Mouse (Mus musculus): Measurements from ENCODE around the gene Senp3. TPM values are rescaled to one million over a fixed set of nuclear protein-coding genes. Genes with fewer than 3 reads are reported as not detected.

Senp3 gene
- polyA plus RNA-seq (2017; shearing (Covaris generic)): 10 to 100 TPM; 47.4 to 49.1 TPM

GRCm38 (mm10) chr11:69681314-69682208 is at the start of gene Senp3:
TSS of gene Senp3 (minus strand) at chr11:69682084.

DNA sequence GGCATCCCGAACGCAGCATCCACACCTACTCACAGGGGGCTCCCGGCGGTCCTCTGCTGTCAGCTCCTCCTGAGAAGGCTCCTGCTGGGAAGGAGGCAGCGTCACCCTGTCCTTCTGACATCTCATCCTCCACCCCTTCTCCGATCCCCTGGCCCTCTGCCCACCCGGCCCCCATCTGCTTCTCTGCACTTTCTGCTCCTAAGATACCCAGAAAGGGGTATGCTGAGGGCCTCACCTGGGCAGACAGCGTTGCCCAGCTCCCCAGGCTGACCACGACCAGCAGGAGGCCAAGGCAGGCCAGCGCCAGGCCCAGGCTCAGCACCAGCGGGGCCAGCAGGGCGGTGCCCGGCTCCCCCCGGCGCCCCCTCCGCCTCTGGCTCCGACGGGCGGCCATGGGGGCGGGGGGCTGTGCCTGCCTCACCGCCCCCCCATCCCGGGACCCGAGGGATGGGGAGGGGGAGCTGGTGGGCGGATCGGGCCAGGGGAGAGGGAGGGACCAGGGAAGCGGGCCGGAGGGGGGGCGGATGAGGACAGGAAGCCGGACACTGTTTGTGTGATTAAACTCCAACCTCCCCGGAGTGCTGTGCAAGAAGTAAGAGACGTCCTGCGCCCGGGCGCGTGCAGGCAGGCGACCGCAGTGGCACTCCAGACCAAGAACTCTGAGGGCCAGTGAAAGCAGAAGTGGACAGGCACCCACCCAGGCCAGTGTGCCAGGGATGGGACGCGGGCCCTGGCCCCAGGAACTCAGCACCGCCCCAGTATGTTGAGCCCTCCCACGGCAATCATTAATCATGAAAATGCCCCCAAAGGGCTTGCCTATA is 13.7 kb upstream of the Senp3 start, which contains the start of the genes Tnfsf12 and Tnfsfm13:
Gene Tnfsf12 (minus strand): TSS at position 489 of the 821 bp plus-strand sequence.
Gene Tnfsfm13 (minus strand): TSS at position 738 of the 821 bp plus-strand sequence.

GRCm38 (mm10) chr11:69685526-69686148 is 3.8 kb upstream of the Senp3 start, which contains the start of gene Tnfsf13:
TSS of gene Tnfsf13 (minus strand) at chr11:69685784.

GRCm38 (mm10) chr11:69672211-69672706 is 9.6 kb downstream of the Senp3 start, which contains the start of gene Eif4a1:
TSS of gene Eif4a1 (minus strand) at chr11:69672423.

DNA sequence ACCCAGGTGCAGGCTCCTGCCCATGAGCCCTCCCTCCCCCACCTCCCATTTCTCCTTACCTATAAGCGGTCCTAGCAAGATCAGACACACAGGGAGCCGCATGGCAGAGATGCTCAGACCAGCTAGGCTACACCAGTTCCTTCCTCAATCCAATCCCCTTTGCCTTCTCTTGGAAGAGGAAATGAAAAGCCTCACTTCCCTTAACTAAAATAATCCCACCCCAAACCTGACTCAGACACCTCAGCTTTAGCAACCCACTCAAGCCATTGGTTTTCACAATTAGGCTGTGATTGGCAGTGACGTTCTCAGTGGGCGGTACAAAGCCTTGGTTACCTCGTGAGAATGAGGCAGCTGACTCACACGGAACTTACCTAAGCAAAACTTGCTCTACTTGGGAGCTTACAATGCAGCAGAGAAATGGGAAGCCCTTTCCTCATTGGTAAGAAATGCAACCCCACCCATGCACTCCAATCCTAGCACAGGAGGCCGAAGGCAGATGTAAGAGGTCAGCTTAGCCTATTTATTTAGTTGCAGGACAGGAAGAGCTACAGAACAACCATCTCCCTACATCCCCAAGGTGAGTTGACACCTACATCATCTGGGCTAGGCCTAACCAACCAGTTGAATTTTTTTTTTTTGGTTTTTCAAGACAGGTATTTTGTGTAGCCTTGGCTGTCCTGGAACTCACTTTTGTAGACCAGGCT is 15.8 kb downstream of the Senp3 start, which contains the start of gene Cd68:
Gene Cd68 (minus strand): TSS at position 193 of the 704 bp plus-strand sequence.

GRCm38 (mm10) chr11:69662213-69662966 is 19.5 kb downstream of the Senp3 start, which contains the start of gene Mpdu1:
TSS of gene Mpdu1 (minus strand) at chr11:69662642.

GRCm38 (mm10) chr11:69655264-69656064 is 26.4 kb downstream of the Senp3 start, which contains the start of gene Sox15:
TSS of gene Sox15 (plus strand) at chr11:69655314.

GRCm38 (mm10) chr11:69632284-69633089 is 49.4 kb downstream of the Senp3 start, which contains the start of gene Fxr2:
TSS of gene Fxr2 (plus strand) at chr11:69632990.

Other genes with a start within 250 kb of the Senp3 start
- under 1 TPM; 0.02 to 0.48 TPM for gene Dnah2, start 133.0 kb downstream of the Senp3 start, polyA plus RNA-seq (2017; shearing (Covaris generic))
- gene Efnb3, start 121.9 kb downstream of the Senp3 start, polyA plus RNA-seq (2017; shearing (Covaris generic)): under 1 TPM; 0.23 to 0.32 TPM
- gene Wrap53, start 101.8 kb downstream of the Senp3 start, polyA plus RNA-seq (2017; shearing (Covaris generic)): 10 to 100 TPM; 19.2 to 31.5 TPM
- gene Trp53, start 101.7 kb downstream of the Senp3 start, polyA plus RNA-seq (2017; shearing (Covaris generic)): 100 to 1,000 TPM; 162 to 242 TPM
- under 1 TPM in 1 of 2 experiments, not detected in 1; 0.14 TPM for gene Atp1b2, start 76.1 kb downstream of the Senp3 start, polyA plus RNA-seq (2017; shearing (Covaris generic))
- gene Shbg, start 64.2 kb downstream of the Senp3 start, polyA plus RNA-seq (2017; shearing (Covaris generic)): under 1 TPM in 1 of 2 experiments, not detected in 1; 0.32 TPM
- gene Sat2, start 60.1 kb downstream of the Senp3 start, polyA plus RNA-seq (2017; shearing (Covaris generic)): not detected
- gene Fxr2, start 49.1 kb downstream of the Senp3 start, polyA plus RNA-seq (2017; shearing (Covaris generic)): 10 to 100 TPM; 49.1 to 52.6 TPM
- gene Sox15, start 26.8 kb downstream of the Senp3 start, polyA plus RNA-seq (2017; shearing (Covaris generic)): not detected
- gene Mpdu1, start 19.4 kb downstream of the Senp3 start, polyA plus RNA-seq (2017; shearing (Covaris generic)): 10 to 100 TPM; 78.8 to 82.1 TPM
- gene Cd68, start 15.9 kb downstream of the Senp3 start, polyA plus RNA-seq (2017; shearing (Covaris generic)): 10 to 100 TPM in 1 of 2 experiments, 1 to 10 TPM in 1; 5.9 to 15.7 TPM
- 100 to 1,000 TPM; 550 to 657 TPM for gene Eif4a1, start 9.7 kb downstream of the Senp3 start, polyA plus RNA-seq (2017; shearing (Covaris generic))
- under 1 TPM; 0.13 to 0.34 TPM for gene Tnfsf13, start 3.7 kb upstream of the Senp3 start, polyA plus RNA-seq (2017; shearing (Covaris generic))
- gene Tnfsf12, start 13.8 kb upstream of the Senp3 start, polyA plus RNA-seq (2017; shearing (Covaris generic)): under 1 TPM; 0.31 to 0.42 TPM
- under 1 TPM; 0.08 to 0.44 TPM for gene Tnfsfm13, start 14.0 kb upstream of the Senp3 start, polyA plus RNA-seq (2017; shearing (Covaris generic))
- 10 to 100 TPM; 30.9 to 45.6 TPM for gene Polr2a, start 76.6 kb upstream of the Senp3 start, polyA plus RNA-seq (2017; shearing (Covaris generic))
- not detected for gene Slc35g3, start 79.9 kb upstream of the Senp3 start, polyA plus RNA-seq (2017; shearing (Covaris generic))
- 1 to 10 TPM; 4.9 to 5.8 TPM for gene Zbtb4, start 83.8 kb upstream of the Senp3 start, polyA plus RNA-seq (2017; shearing (Covaris generic))
- 1 to 10 TPM; 1.6 to 3.6 TPM for gene Chrnb1, start 113.9 kb upstream of the Senp3 start, polyA plus RNA-seq (2017; shearing (Covaris generic))
- gene Fgf11, start 119.8 kb upstream of the Senp3 start, polyA plus RNA-seq (2017; shearing (Covaris generic)): not detected
- gene Tmem102, start 123.5 kb upstream of the Senp3 start, polyA plus RNA-seq (2017; shearing (Covaris generic)): under 1 TPM in 1 of 2 experiments, not detected in 1; 0.38 TPM
- gene Gm39566, start 133.2 kb upstream of the Senp3 start, polyA plus RNA-seq (2017; shearing (Covaris generic)): not detected
- not detected for gene Spem2, start 136.4 kb upstream of the Senp3 start, polyA plus RNA-seq (2017; shearing (Covaris generic))
- gene Spem1, start 140.1 kb upstream of the Senp3 start, polyA plus RNA-seq (2017; shearing (Covaris generic)): not detected
- gene Nlgn2, start 155.7 kb upstream of the Senp3 start, polyA plus RNA-seq (2017; shearing (Covaris generic)): under 1 TPM; 0.24 to 0.34 TPM
- gene Tmem256, start 156.4 kb upstream of the Senp3 start, polyA plus RNA-seq (2017; shearing (Covaris generic)): 100 to 1,000 TPM; 109 to 131 TPM
- gene Plscr3, start 164.3 kb upstream of the Senp3 start, polyA plus RNA-seq (2017; shearing (Covaris generic)): 10 to 100 TPM; 19.0 to 36.8 TPM
- gene Tnk1, start 176.6 kb upstream of the Senp3 start, polyA plus RNA-seq (2017; shearing (Covaris generic)): not detected
- gene Tmem95, start 195.9 kb upstream of the Senp3 start, polyA plus RNA-seq (2017; shearing (Covaris generic)): not detected
- 1 to 10 TPM in 1 of 2 experiments, under 1 TPM in 1; 0.39 to 3.3 TPM for gene Kctd11, start 199.3 kb upstream of the Senp3 start, polyA plus RNA-seq (2017; shearing (Covaris generic))
- 100 to 1,000 TPM; 299 to 487 TPM for gene Acap1, start 213.5 kb upstream of the Senp3 start, polyA plus RNA-seq (2017; shearing (Covaris generic))
- 1 to 10 TPM; 1.5 to 4.2 TPM for gene 2810408A11Rik, start 218.9 kb upstream of the Senp3 start, polyA plus RNA-seq (2017; shearing (Covaris generic))
- 1 to 10 TPM; 5.2 to 6.2 TPM for gene Neurl4, start 219.0 kb upstream of the Senp3 start, polyA plus RNA-seq (2017; shearing (Covaris generic))
- gene Gps2, start 231.8 kb upstream of the Senp3 start, polyA plus RNA-seq (2017; shearing (Covaris generic)): 100 to 1,000 TPM; 148 to 174 TPM
- 1,000 to 10,000 TPM; 1,226 to 1,635 TPM for gene Eif5a, start 239.9 kb upstream of the Senp3 start, polyA plus RNA-seq (2017; shearing (Covaris generic))

All from activated CD4-positive, CD25-positive, alpha-beta regulatory T cell (primary cell).